Mouse (Mus musculus): Measurements from ENCODE around the gene Eva1a. TPM values are rescaled to one million over a fixed set of nuclear protein-coding genes. Genes with fewer than 3 reads are reported as not detected.

Gene Eva1a
- 3.2 and 3.9 TPM in 2 replicates for polyA plus RNA-seq (2016; fragmentation: Nextera tagmentation; extraction: Ambion mirVana)

DNA sequence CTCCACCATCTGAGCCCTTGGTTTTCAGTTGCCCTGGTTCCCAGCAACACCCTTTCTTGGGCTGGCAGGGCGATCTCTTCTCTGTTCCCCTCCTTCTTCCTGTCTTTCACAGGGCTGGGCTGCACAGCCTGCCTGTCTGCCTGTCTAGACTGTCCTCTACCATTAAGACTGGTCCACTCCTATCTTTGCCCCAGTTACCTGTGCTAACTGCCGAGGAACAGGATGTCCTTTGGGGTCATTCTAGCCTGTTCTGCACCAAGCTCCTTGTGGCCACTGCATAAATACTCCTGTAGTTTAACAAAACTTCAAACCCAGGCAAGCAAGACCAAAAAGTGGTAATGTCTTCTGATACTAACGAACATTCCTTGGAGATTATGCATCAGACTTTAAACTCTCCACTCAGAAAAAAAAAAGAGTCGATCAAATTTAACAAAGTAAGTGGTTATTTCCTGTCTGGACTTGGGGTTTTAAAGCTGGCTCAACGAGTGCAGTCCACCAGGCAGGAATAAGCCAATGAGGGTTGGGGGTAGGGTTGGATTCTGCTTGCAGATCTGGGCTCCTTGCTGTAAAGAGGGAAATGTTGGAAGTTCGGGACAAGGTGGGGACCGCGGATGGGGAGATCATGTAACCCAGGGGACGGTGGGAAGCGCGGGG lies at the start of gene Eva1a:
TSS of gene Eva1a (plus strand) at position 210 of the 654 bp plus-strand sequence.
- no peak for DNase-seq (ENCODE audit: extremely low spot score, low spot score)
- 12% methylated on average over 11 of the region's 11 CpGs for WGBS
- Histone ChIP-seq H3K9me3 (no peaks in the 10 kb centered on the region), H3K36me3 (replicated peaks) (no peaks in the 10 kb centered on the region), H3K4me3 (peak within 1 kb of the TSS; percentile 64), H3K27ac (peak within 1 kb of the TSS; percentile 77), H3K4me1 (peaks cover 38% of the 10 kb centered on the region), H3K27me3 (ENCODE audit: poor library complexity, severe bottlenecking) (peaks cover 87% of the 10 kb centered on the region)

DNA sequence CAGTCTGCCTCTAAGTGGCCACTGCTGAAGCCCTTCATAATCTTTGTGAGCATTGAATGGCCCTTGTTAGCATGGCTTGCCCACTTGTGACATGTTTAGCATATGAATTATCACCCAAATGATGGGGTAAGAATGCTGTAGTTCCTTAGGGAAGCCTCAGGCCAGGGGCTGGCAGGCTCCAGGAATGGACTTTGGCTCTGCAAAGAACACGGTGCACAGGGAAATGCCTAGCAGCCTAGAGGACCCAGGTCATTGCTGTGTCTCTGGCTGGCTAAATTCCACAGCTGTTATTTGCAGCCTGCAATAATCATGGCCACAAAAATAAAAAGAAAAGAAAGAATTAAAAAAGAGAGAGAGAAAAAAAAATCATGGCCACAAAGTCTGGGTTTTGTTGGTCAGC lies 28.5 kb upstream of the Eva1a start:
- H3K4me1 ChIP-seq, result 0 out of 2 replicates have a peak, but pooled peaks cover 7% of the 10 kb centered on the region
- DNase-seq (ENCODE audit: extremely low spot score, low spot score), result no peak

DNA sequence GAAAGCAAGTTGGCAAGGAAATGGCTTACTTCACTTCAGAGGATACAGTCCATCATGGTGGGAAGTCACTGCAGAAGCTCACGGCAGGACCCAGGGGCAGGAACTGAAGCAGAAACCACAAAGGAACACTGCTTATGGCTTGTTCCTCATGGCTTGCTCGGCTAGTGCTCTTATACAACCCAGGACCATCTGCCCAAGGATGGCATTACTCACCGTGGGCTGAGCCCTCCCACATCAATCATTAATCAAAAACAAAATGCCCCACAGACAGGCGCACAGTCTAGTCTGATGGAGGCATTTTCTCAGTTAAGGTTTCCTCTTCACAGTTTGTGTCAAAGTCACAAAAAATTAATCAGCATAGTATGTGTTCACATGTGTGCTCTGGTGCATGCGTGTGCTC lies 19.8 kb upstream of the Eva1a start:
- DNase-seq (ENCODE audit: extremely low spot score, low spot score), result no peak
- H3K9me3 ChIP-seq, result no peaks in the 10 kb centered on the region
- no peaks in the 10 kb centered on the region for H3K4me1 ChIP-seq
- H3K36me3 ChIP-seq (replicated peaks), result no peaks in the 10 kb centered on the region
- 90% methylated on average over 5 of the region's 5 CpGs for WGBS
- H3K27me3 ChIP-seq (ENCODE audit: poor library complexity, severe bottlenecking), result no peaks in the 10 kb centered on the region
- no peak overlapping the region for H3K27ac ChIP-seq
- H3K4me3 ChIP-seq, result no peak overlapping the region

More for the DNA sequence above, 28.5 kb upstream of the Eva1a start:
- no peaks in the 10 kb centered on the region for H3K9me3 ChIP-seq
- no peak overlapping the region for H3K4me3 ChIP-seq
- 73% methylated on average over 1 of the region's 1 CpGs for WGBS
- H3K27me3 ChIP-seq (ENCODE audit: poor library complexity, severe bottlenecking), result no peaks in the 10 kb centered on the region
- no peak overlapping the region for H3K27ac ChIP-seq
- H3K36me3 ChIP-seq (replicated peaks), result no peaks in the 10 kb centered on the region

DNA sequence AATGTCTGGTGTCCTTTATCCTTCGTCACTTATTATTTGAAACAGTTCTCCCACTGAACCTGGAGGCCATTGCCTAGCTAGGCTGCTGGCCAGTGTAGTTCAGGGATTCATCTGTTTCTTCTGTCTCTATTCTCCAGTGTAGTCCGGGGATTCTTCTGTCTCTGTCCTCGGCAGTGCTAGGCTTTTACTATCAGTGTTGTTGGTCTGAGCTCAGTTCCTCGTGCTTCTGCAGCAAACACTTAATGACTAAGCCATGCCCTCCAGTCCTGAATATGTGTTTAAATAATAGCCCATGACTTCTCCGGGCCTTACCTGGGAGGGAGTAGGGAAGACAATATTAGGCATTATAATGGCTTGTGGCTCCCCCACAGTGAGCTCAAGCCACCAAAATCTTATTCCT lies 19.3 kb upstream of the Eva1a start:
- H3K36me3 ChIP-seq (replicated peaks), result no peaks in the 10 kb centered on the region
- no peaks in the 10 kb centered on the region for H3K9me3 ChIP-seq
- no peak for DNase-seq (ENCODE audit: extremely low spot score, low spot score)
- WGBS, result 91% methylated on average over 5 of the region's 5 CpGs
- H3K27ac ChIP-seq, result no peak overlapping the region
- H3K4me3 ChIP-seq, result no peak overlapping the region
- H3K4me1 ChIP-seq, result no peaks in the 10 kb centered on the region
- no peaks in the 10 kb centered on the region for H3K27me3 ChIP-seq (ENCODE audit: poor library complexity, severe bottlenecking)

DNA sequence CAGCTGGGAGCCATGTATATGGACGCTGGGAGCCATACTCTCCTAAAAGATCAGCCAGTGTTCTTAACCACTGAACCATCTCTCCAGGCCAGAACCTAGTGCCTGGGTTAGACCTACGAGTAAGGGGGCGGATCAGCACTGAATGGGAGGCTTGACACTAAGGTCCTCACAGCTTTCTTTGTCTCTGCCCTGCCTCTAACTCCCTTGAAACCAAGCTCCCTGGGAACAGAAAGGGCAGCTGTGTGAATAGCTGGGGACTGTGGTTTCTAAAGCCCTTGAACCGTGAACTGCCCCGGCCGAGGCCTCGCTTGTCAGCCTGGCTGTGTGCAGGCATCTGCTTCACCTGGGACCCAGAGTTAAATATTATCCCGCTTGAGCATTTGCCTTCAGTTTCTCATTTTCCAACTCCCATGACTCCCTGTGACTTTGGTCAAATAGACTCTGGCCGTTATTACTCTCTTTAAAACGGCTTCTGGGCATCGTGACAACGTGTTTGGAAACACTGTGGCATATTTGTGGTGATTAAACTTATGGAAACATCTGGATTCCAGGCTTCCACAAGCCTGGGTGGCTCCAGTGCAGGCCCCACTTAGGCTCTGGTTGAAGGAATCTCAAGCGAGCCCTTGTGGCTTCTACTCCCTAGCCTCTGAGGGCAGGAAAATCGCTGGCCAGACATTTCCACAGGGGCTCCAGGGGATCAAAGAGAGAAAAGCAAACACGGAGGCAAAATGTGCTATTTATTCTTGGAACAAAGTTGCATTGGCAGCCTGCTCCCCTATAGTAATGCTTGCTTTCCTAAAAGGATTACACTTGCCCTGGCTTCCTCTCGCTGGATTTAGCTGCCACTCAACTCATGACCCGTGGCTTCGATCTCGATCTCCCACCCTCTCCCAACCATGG lies 11.0 kb upstream of the Eva1a start:
- peak overlapping the region; percentile 65 for H3K27ac ChIP-seq
- H3K36me3 ChIP-seq (replicated peaks), result no peaks in the 10 kb centered on the region
- whole genome bisulfite sequencing, result 34% methylated on average over 19 of the region's 19 CpGs
- H3K4me1 ChIP-seq, result peaks cover 19% of the 10 kb centered on the region
- DNase-seq (ENCODE audit: extremely low spot score, low spot score), result peak; percentile 47
- H3K27me3 ChIP-seq (ENCODE audit: poor library complexity, severe bottlenecking), result peaks cover 35% of the 10 kb centered on the region
- H3K4me3 ChIP-seq, result no peak overlapping the region
- no peaks in the 10 kb centered on the region for H3K9me3 ChIP-seq

DNA sequence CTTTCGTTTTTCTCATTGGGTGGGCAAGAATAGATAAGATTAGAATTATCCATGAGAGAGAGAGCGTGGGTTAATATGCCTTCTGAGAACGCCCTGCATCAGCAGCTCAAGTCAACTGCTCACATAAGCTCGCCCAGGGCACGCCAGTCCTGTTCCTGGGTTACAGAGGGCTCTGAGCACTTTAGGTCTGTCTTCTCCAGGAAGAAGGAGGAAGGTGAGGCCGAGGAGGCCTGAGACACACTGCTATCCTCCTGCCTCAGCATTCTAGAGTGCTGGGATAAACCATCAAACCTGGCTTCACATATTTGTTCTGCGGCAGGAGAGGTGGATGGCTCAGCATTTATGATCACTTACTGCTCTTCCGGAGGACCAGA lies 10.3 kb upstream of the Eva1a start:
- no peak for DNase-seq (ENCODE audit: extremely low spot score, low spot score)
- H3K27me3 ChIP-seq (ENCODE audit: poor library complexity, severe bottlenecking), result peaks cover 35% of the 10 kb centered on the region

DNA sequence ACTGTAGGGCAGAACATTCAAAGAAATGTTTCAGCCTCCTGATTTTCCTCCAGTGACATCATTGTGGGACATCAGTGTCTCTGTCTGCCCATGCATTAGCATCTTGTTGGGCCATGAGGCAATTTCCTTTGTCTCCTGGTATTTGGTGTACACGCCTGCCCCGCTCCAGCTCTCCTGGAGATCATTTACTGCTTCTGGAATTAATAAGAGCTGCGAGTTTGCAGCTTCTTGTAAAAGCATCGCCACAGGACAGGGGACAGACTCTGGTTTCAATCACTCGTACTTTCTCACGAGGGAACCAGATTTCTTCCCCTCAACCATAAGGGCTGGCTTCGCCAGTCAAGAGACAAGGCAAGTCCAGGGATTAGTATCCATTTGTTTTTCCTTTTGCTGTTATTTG lies 3.6 kb upstream of the Eva1a start:
- H3K4me3 ChIP-seq, result no peak overlapping the region
- peaks cover 68% of the 10 kb centered on the region for H3K27me3 ChIP-seq (ENCODE audit: poor library complexity, severe bottlenecking)
- no peak overlapping the region; the same call in 1 of the 2 replicates for H3K27ac ChIP-seq
- WGBS, result 66% methylated on average over 7 of the region's 7 CpGs
- no peaks in the 10 kb centered on the region for H3K36me3 ChIP-seq (replicated peaks)
- H3K9me3 ChIP-seq, result no peaks in the 10 kb centered on the region
- no peak for DNase-seq (ENCODE audit: extremely low spot score, low spot score)
- peaks cover 19% of the 10 kb centered on the region for H3K4me1 ChIP-seq

More for the DNA sequence above, 10.3 kb upstream of the Eva1a start:
- Histone ChIP-seq H3K27ac (no peak overlapping the region), H3K4me3 (no peak overlapping the region), H3K4me1 (peaks cover 19% of the 10 kb centered on the region), H3K9me3 (no peaks in the 10 kb centered on the region), H3K36me3 (replicated peaks) (no peaks in the 10 kb centered on the region)
- WGBS, result 75% methylated on average over 8 of the region's 8 CpGs

DNA sequence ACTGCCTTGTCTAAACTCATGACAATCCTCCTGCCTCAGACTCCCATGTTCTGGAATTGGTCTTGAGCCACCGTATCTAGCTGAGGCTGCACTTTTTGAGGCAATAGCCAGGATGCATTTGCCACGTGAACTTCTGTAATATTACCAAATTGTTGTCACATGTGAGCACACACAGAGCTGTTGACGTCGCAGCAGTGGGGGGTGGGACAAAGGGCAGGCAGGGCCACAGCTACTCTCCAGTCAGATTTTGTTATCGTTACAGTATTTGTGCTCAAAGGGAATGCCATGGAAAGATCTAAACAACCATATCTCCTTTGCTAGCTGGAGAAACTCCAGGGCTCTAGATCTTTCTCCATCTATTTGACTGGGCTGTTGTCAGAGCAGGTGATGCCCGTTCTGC lies 1.6 kb upstream of the Eva1a start:
- H3K4me3 ChIP-seq, result no peak overlapping the region
- H3K27me3 ChIP-seq (ENCODE audit: poor library complexity, severe bottlenecking), result peaks cover 71% of the 10 kb centered on the region
- no peaks in the 10 kb centered on the region for H3K9me3 ChIP-seq
- no peaks in the 10 kb centered on the region for H3K36me3 ChIP-seq (replicated peaks)
- no peak for DNase-seq (ENCODE audit: extremely low spot score, low spot score)
- 89% methylated on average over 6 of the region's 6 CpGs for WGBS
- H3K27ac ChIP-seq, result no peak overlapping the region
- peaks cover 38% of the 10 kb centered on the region for H3K4me1 ChIP-seq

DNA sequence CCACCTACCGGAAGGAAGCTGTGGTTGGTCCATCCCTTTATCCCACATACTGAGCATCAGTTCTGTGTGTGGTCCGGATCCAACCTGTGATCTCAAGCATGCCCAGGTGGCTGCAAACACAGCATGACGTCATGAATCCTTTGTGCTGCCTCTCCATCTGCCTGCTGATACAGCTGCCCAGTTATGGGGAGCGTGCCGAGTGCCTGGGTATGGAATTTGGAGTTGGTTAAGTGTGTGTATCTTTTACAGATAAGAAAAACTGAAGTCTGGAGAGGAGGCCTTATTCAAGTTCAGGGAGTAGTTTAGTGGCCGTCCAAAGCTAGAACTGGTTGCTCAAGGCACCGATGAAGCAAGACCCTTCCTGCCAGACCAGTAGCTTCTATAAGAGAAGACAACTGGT lies 875 bp upstream of the Eva1a start:
- no peaks in the 10 kb centered on the region for H3K9me3 ChIP-seq
- DNase-seq (ENCODE audit: extremely low spot score, low spot score), result no peak
- 78% methylated on average over 7 of the region's 7 CpGs for WGBS
- no peaks in the 10 kb centered on the region for H3K36me3 ChIP-seq (replicated peaks)
- peaks cover 77% of the 10 kb centered on the region for H3K27me3 ChIP-seq (ENCODE audit: poor library complexity, severe bottlenecking)
- peaks cover 38% of the 10 kb centered on the region for H3K4me1 ChIP-seq
- no peak overlapping the region for H3K4me3 ChIP-seq
- H3K27ac ChIP-seq, result no peak overlapping the region

DNA sequence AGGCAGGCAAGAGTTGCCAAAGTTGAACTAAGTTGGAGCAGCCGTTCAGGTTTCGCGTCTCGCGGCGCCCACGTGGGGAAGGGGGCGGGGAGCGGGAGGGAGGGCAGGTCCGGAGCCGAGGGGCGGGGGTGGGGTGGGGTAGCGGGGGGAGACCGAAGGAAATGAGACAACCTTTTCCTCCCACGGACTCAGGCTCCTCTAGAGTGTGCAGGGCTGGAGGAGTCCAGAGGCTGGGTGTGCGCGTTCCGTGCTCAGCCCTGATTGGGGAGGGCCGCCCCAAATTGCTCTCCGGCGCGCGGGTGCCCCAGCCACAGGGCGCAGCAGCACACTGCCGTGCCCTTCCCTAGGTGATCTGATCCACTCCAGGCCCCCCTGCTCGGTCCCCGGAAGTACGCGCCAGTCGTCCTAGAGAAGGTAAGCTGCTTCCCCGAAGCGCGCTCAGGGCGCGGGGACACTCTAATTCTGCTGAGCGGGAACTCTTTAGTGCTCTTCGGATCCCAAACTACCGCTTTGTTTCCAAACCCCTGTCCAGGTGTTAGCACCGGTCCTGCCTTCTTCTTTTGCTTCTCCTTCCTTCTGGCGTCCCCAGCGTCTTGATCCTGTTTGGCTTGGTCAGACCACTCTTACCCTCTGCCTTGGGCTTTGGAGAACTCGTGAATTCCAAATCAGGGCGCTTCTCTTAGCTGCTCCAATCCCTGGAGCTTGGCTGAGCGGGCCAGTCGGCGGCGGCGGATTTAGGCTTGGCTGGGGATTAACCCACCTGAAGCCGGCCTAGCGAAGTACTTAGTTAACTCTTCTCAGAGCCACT lies 849 bp downstream of the Eva1a start:
- Histone ChIP-seq H3K4me3 (peak overlapping the region; percentile 64), H3K9me3 (no peaks in the 10 kb centered on the region), H3K36me3 (replicated peaks) (no peaks in the 10 kb centered on the region), H3K4me1 (peaks cover 38% of the 10 kb centered on the region), H3K27me3 (ENCODE audit: poor library complexity, severe bottlenecking) (peaks cover 91% of the 10 kb centered on the region), H3K27ac (peak overlapping the region; percentile 77)
- DNase-seq (ENCODE audit: extremely low spot score, low spot score), result peak; percentile 55
- WGBS, result 0% methylated on average over 48 of the region's 50 CpGs

DNA sequence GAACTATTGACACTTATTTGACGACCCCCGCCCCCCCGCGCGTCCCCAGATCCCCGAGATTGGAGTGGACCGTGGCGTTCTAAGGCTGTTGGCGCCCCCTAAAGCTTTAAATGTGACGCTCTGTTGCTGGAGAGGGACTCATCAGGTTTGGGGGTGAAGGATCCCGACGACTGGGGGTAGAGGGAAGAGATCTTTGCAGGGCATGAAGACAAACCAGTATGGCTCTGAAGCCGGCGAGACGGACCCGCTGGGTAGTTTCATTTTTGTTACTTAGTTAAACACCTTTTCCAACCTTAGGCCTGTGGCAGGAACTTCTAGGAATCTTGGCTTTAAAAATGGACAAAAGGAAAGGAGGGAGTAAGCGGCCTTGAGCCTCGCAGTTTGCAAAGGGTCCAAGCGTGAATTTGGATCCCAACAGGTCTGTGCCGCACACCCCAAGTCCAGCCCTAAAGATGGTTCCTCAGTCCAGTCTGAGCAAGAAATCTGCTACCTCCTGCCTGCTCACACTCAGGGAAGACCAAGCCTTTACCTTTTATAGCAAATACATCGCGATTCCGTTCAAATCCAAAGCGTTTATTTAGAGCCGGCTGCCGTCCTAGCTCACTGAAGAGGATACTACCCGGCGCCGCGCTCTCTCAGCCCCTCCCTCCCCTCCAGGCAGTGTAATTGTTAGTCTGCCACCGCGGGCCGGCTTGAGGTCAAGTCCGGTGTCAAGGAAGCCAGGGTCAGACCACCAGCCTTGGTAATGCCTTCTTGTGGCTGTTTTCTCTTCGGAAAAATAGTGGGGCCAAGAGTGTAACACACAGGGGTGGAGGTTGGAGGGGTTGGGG lies 1.7 kb downstream of the Eva1a start:
- DNase-seq (ENCODE audit: extremely low spot score, low spot score), result peak; percentile 64
- Histone ChIP-seq H3K4me1 (peaks cover 36% of the 10 kb centered on the region), H3K9me3 (no peaks in the 10 kb centered on the region), H3K27ac (peak overlapping the region; percentile 77), H3K27me3 (ENCODE audit: poor library complexity, severe bottlenecking) (peaks cover 96% of the 10 kb centered on the region), H3K4me3 (peak overlapping the region; percentile 64), H3K36me3 (replicated peaks) (no peaks in the 10 kb centered on the region)
- WGBS, result under 1% methylated on average over 35 of the region's 35 CpGs

DNA sequence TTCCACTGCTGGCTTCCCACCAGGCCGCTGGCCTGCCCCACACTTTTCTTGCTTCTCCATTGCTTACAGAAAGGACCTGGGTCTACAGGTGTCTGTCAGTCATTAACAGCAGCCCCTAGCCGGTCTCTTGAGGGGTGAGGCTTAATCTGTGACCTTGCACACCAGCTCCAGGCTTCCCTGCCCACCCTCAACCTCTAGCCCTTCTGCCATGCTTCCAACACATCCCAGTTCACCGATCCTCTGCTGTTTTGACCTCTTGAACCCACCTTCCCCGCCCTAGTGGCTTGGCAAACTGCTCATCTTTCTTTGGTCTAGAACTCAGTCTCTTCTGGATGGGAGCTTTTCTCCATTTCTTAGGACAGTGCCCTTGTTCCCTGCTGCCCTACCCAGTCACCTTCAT lies 2.8 kb downstream of the Eva1a start:
- Histone ChIP-seq H3K27me3 (ENCODE audit: poor library complexity, severe bottlenecking) (peaks cover 96% of the 10 kb centered on the region), H3K36me3 (replicated peaks) (no peaks in the 10 kb centered on the region)
- WGBS, result 23% methylated on average over 4 of the region's 4 CpGs

More for the DNA sequence above, 2.8 kb downstream of the Eva1a start:
- H3K9me3 ChIP-seq, result no peaks in the 10 kb centered on the region
- no peak overlapping the region for H3K4me3 ChIP-seq
- peaks cover 38% of the 10 kb centered on the region for H3K4me1 ChIP-seq
- no peak overlapping the region for H3K27ac ChIP-seq
- no peak for DNase-seq (ENCODE audit: extremely low spot score, low spot score)

Measured in forebrain, embryonic 10.5 days (tissue).